Mouse (Mus musculus): ENCODE results near the gene Tle3. TPM values are rescaled to one million over a fixed set of nuclear protein-coding genes. Genes with fewer than 3 reads are reported as not detected.

Tle3 gene
- polyA plus RNA-seq, 1 experiment, result 205 TPM

DNA sequence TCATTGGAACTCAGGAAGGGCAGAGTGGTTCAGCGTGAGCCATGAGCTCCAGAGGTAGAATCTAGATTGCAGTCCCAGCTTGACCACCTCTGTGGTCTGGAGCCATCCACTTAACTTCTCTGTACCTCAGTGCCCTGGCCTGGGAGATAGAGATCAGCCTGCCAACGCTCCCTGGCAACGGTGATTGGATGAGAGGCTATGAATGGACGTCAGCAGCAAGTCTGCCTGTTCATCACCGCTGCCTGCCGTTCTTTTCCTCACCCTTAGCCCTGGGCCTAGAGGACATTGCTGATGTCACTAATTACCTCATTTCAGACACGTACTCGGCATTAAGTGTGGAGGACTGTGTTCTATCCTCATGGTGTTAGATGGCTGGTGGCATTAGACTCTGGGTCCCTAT is 45.2 kb upstream of the Tle3 start:
- no peak for DNase-seq
- H3K36me3 ChIP-seq (ENCODE audit: control insufficient read depth, insufficient read depth, low read length), result no peaks in the 10 kb centered on the region
- 98% methylated on average over 8 of the region's 8 CpGs for WGBS
- no peak overlapping the region for H3K27ac ChIP-seq (ENCODE audit: control insufficient read depth, insufficient read depth, low read length)
- H3K27me3 ChIP-seq (ENCODE audit: control insufficient read depth, insufficient read depth, low read length), result no peaks in the 10 kb centered on the region
- H3K4me3 ChIP-seq (ENCODE audit: control insufficient read depth, insufficient read depth, low read length), result no peak overlapping the region
- H3K4me1 ChIP-seq (replicated peaks; ENCODE audit: control insufficient read depth, insufficient read depth, low read length), result peaks cover 10% of the 10 kb centered on the region
- TF ChIP-seq CTCF (IDR thresholded peaks at IDR 0.05; ENCODE audit: borderline replicate concordance, control insufficient read depth, extremely low read depth, insufficient read depth, low read length, poor library complexity), result no peak
- no peak for TF ChIP-seq POLR2A (IDR thresholded peaks at IDR 0.05; ENCODE audit: control insufficient read depth, extremely low read depth, insufficient read depth, low read length, poor library complexity)

DNA sequence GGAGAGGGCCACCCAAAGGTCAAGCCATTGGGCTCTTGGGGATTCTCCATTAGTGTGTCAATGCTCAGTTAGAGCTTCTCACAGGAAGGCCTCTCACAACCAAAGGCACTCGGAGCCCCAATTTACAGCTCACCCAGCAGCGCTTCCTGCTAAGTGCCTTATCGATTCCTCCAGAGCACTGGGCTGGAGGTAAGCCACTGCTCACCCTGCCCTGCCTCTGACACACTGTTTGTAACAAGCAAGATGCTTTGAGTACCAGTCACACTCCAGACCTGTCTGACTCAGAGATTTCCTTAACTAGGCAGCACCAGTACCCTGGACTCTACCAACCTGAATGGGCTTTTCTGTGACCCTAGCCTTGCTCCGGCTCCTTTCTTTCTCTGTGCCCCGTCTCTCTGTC is 44.0 kb upstream of the Tle3 start:
- Histone ChIP-seq H3K4me3 (ENCODE audit: control insufficient read depth, insufficient read depth, low read length) (no peak overlapping the region), H3K27ac (ENCODE audit: control insufficient read depth, insufficient read depth, low read length) (no peak overlapping the region), H3K27me3 (ENCODE audit: control insufficient read depth, insufficient read depth, low read length) (no peaks in the 10 kb centered on the region), H3K4me1 (replicated peaks; ENCODE audit: control insufficient read depth, insufficient read depth, low read length) (peaks cover 16% of the 10 kb centered on the region), H3K36me3 (ENCODE audit: control insufficient read depth, insufficient read depth, low read length) (no peaks in the 10 kb centered on the region)
- WGBS, result 84% methylated on average over 5 of the region's 5 CpGs
- no peak for DNase-seq
- TF ChIP-seq POLR2A (IDR thresholded peaks at IDR 0.05; ENCODE audit: control insufficient read depth, extremely low read depth, insufficient read depth, low read length, poor library complexity) (no peak), CTCF (IDR thresholded peaks at IDR 0.05; ENCODE audit: borderline replicate concordance, control insufficient read depth, extremely low read depth, insufficient read depth, low read length, poor library complexity) (no peak)

GRCm38 (mm10) chr9:61330747-61331146 is 41.4 kb upstream of the Tle3 start:
- WGBS, result 92% methylated on average over 9 of the region's 9 CpGs
- H3K27me3 ChIP-seq (ENCODE audit: control insufficient read depth, insufficient read depth, low read length), result no peaks in the 10 kb centered on the region
- H3K36me3 ChIP-seq (ENCODE audit: control insufficient read depth, insufficient read depth, low read length), result no peaks in the 10 kb centered on the region
- no peak overlapping the region for H3K27ac ChIP-seq (ENCODE audit: control insufficient read depth, insufficient read depth, low read length)
- TF ChIP-seq CTCF (IDR thresholded peaks at IDR 0.05; ENCODE audit: borderline replicate concordance, control insufficient read depth, extremely low read depth, insufficient read depth, low read length, poor library complexity) (no peak), POLR2A (IDR thresholded peaks at IDR 0.05; ENCODE audit: control insufficient read depth, extremely low read depth, insufficient read depth, low read length, poor library complexity) (no peak)
- peaks cover 16% of the 10 kb centered on the region for H3K4me1 ChIP-seq (replicated peaks; ENCODE audit: control insufficient read depth, insufficient read depth, low read length)
- no peak overlapping the region for H3K4me3 ChIP-seq (ENCODE audit: control insufficient read depth, insufficient read depth, low read length)
- DNase-seq, result no peak

- Histone ChIP-seq H3K27ac (ENCODE audit: control insufficient read depth, insufficient read depth, low read length) (no peak overlapping the region), H3K36me3 (ENCODE audit: control insufficient read depth, insufficient read depth, low read length) (no peaks in the 10 kb centered on the region), H3K4me3 (ENCODE audit: control insufficient read depth, insufficient read depth, low read length) (no peak overlapping the region), H3K4me1 (replicated peaks; ENCODE audit: control insufficient read depth, insufficient read depth, low read length) (peaks cover 19% of the 10 kb centered on the region), H3K27me3 (ENCODE audit: control insufficient read depth, insufficient read depth, low read length) (no peaks in the 10 kb centered on the region)
- WGBS, result 48% methylated on average over 7 of the region's 7 CpGs
- no peak for TF ChIP-seq POLR2A (IDR thresholded peaks at IDR 0.05; ENCODE audit: control insufficient read depth, extremely low read depth, insufficient read depth, low read length, poor library complexity)
- TF ChIP-seq CTCF (IDR thresholded peaks at IDR 0.05; ENCODE audit: borderline replicate concordance, control insufficient read depth, extremely low read depth, insufficient read depth, low read length, poor library complexity), result no peak
- no peak for DNase-seq
These were observed 39.8 kb upstream of the Tle3 start for GRCm38 (mm10) chr9:61332226-61332936.

DNA sequence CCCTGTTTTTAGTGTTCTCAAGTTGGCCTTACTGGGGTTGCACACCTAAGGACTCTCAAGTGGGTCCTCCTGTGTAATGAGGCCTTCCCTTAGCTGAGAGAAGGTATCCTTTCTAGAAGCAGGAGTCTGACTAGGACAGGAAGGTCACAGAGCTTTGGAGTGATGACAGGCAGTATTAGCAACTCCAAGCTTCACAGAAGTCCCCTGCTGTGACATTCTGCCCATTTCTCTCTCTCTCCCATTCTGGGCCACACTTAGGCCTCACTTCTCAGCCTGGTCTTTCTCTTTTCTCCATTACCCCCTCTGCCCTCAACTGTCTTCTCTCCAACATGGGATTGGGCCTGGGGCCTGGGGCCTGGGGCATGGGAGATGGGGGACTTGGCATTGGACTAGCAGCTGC is 36.0 kb upstream of the Tle3 start:
- DNase-seq, result no peak
- H3K36me3 ChIP-seq (ENCODE audit: control insufficient read depth, insufficient read depth, low read length), result no peaks in the 10 kb centered on the region
- H3K27ac ChIP-seq (ENCODE audit: control insufficient read depth, insufficient read depth, low read length), result no peak overlapping the region
- no peak overlapping the region for H3K4me3 ChIP-seq (ENCODE audit: control insufficient read depth, insufficient read depth, low read length)
- TF ChIP-seq POLR2A (IDR thresholded peaks at IDR 0.05; ENCODE audit: control insufficient read depth, extremely low read depth, insufficient read depth, low read length, poor library complexity) (no peak), CTCF (IDR thresholded peaks at IDR 0.05; ENCODE audit: borderline replicate concordance, control insufficient read depth, extremely low read depth, insufficient read depth, low read length, poor library complexity) (no peak)
- H3K27me3 ChIP-seq (ENCODE audit: control insufficient read depth, insufficient read depth, low read length), result no peaks in the 10 kb centered on the region
- peaks cover 19% of the 10 kb centered on the region for H3K4me1 ChIP-seq (replicated peaks; ENCODE audit: control insufficient read depth, insufficient read depth, low read length)

GRCm38 (mm10) chr9:61336591-61337587 is 35.3 kb upstream of the Tle3 start:
- 37% methylated on average over 17 of the region's 17 CpGs for WGBS
- Histone ChIP-seq H3K4me1 (replicated peaks; ENCODE audit: control insufficient read depth, insufficient read depth, low read length) (peaks cover 16% of the 10 kb centered on the region), H3K27me3 (ENCODE audit: control insufficient read depth, insufficient read depth, low read length) (no peaks in the 10 kb centered on the region), H3K27ac (ENCODE audit: control insufficient read depth, insufficient read depth, low read length) (no peak overlapping the region), H3K36me3 (ENCODE audit: control insufficient read depth, insufficient read depth, low read length) (no peaks in the 10 kb centered on the region), H3K4me3 (ENCODE audit: control insufficient read depth, insufficient read depth, low read length) (no peak overlapping the region)
- DNase-seq, result no peak
- TF ChIP-seq CTCF (IDR thresholded peaks at IDR 0.05; ENCODE audit: borderline replicate concordance, control insufficient read depth, extremely low read depth, insufficient read depth, low read length, poor library complexity), result no peak
- no peak for TF ChIP-seq POLR2A (IDR thresholded peaks at IDR 0.05; ENCODE audit: control insufficient read depth, extremely low read depth, insufficient read depth, low read length, poor library complexity)

All from thymus, adult 2 months (tissue).